Mouse (Mus musculus): ENCODE results near the gene Piga. TPM values are rescaled to one million over a fixed set of nuclear protein-coding genes. Genes with fewer than 3 reads are reported as not detected.

Gene Piga
- polyA plus RNA-seq, 1 experiment from 2014 or later: 20.0 TPM

GRCm38 (mm10) chrX:164406133-164407022 is 13.2 kb upstream of the Piga start:
- no peak overlapping the region for H3K4me2 ChIP-seq (ENCODE audit: low read depth, low read length)
- ATAC-seq: no peak
- H3K4me3 ChIP-seq (ENCODE audit: low read length): no peak overlapping the region
- H3K36me3 ChIP-seq (ENCODE audit: control insufficient read depth, insufficient read depth, low read length): no peaks in the 10 kb centered on the region
- H3K27ac ChIP-seq (ENCODE audit: low read length): no peak overlapping the region
- no peak overlapping the region for H3K9ac ChIP-seq (ENCODE audit: low read depth, low read length)
- no peaks in the 10 kb centered on the region for H3K9me3 ChIP-seq (ENCODE audit: control insufficient read depth, low read length)
- no peaks in the 10 kb centered on the region for H3K4me1 ChIP-seq (ENCODE audit: control insufficient read depth, insufficient read depth, low read length)
- 70% methylated on average over 9 of the region's 9 CpGs for WGBS
- no peaks in the 10 kb centered on the region; the same call in 1 of the 2 replicates for H3K27me3 ChIP-seq (replicated peaks; ENCODE audit: control insufficient read depth, insufficient read depth, low read length)

- no peaks in the 10 kb centered on the region; the same call in 1 of the 2 replicates for H3K27me3 ChIP-seq (replicated peaks; ENCODE audit: control insufficient read depth, insufficient read depth, low read length)
- no peaks in the 10 kb centered on the region for H3K4me1 ChIP-seq (ENCODE audit: control insufficient read depth, insufficient read depth, low read length)
- no peak for ATAC-seq
- no peak overlapping the region for H3K27ac ChIP-seq (ENCODE audit: low read length)
- H3K9me3 ChIP-seq (ENCODE audit: control insufficient read depth, low read length): no peaks in the 10 kb centered on the region
- no peak overlapping the region for H3K9ac ChIP-seq (ENCODE audit: low read depth, low read length)
- no peaks in the 10 kb centered on the region for H3K36me3 ChIP-seq (ENCODE audit: control insufficient read depth, insufficient read depth, low read length)
- WGBS: 59% methylated on average over 3 of the region's 3 CpGs
- no peak overlapping the region for H3K4me3 ChIP-seq (ENCODE audit: low read length)
- H3K4me2 ChIP-seq (ENCODE audit: low read depth, low read length): no peak overlapping the region
Observed at GRCm38 (mm10) chrX:164408301-164408927, 11.2 kb upstream of the Piga start.

- no peaks in the 10 kb centered on the region for H3K9me3 ChIP-seq (ENCODE audit: control insufficient read depth, low read length)
- no peaks in the 10 kb centered on the region; the same call in 1 of the 2 replicates for H3K27me3 ChIP-seq (replicated peaks; ENCODE audit: control insufficient read depth, insufficient read depth, low read length)
- no peaks in the 10 kb centered on the region for H3K4me1 ChIP-seq (ENCODE audit: control insufficient read depth, insufficient read depth, low read length)
- no peaks in the 10 kb centered on the region for H3K36me3 ChIP-seq (ENCODE audit: control insufficient read depth, insufficient read depth, low read length)
- H3K4me2 ChIP-seq (ENCODE audit: low read depth, low read length): no peak overlapping the region
- 69% methylated on average over 1 of the region's 1 CpGs for WGBS
- ATAC-seq: peak; percentile 96
- no peak overlapping the region for H3K4me3 ChIP-seq (ENCODE audit: low read length)
- no peak overlapping the region for H3K9ac ChIP-seq (ENCODE audit: low read depth, low read length)
- no peak overlapping the region; the same call in 1 of the 2 replicates for H3K27ac ChIP-seq (ENCODE audit: low read length)
Observed at GRCm38 (mm10) chrX:164410562-164410961, 9.0 kb upstream of the Piga start.

GRCm38 (mm10) chrX:164416803-164417202 is 2.8 kb upstream of the Piga start:
- Histone ChIP-seq H3K9me3 (ENCODE audit: control insufficient read depth, low read length) (no peaks in the 10 kb centered on the region), H3K4me2 (ENCODE audit: low read depth, low read length) (no peak overlapping the region), H3K27me3 (replicated peaks; ENCODE audit: control insufficient read depth, insufficient read depth, low read length) (no peaks in the 10 kb centered on the region), H3K9ac (ENCODE audit: low read depth, low read length) (no peak overlapping the region), H3K36me3 (ENCODE audit: control insufficient read depth, insufficient read depth, low read length) (no peaks in the 10 kb centered on the region), H3K4me1 (ENCODE audit: control insufficient read depth, insufficient read depth, low read length) (no peaks in the 10 kb centered on the region), H3K4me3 (ENCODE audit: low read length) (no peak overlapping the region), H3K27ac (ENCODE audit: low read length) (no peak overlapping the region)
- WGBS: 76% methylated on average over 2 of the region's 2 CpGs
- ATAC-seq: no peak

GRCm38 (mm10) chrX:164418008-164418407 is 1.6 kb upstream of the Piga start:
- ATAC-seq: no peak
- Histone ChIP-seq H3K4me3 (ENCODE audit: low read length) (no peak overlapping the region), H3K9ac (ENCODE audit: low read depth, low read length) (no peak overlapping the region), H3K27me3 (replicated peaks; ENCODE audit: control insufficient read depth, insufficient read depth, low read length) (no peaks in the 10 kb centered on the region), H3K27ac (ENCODE audit: low read length) (no peak overlapping the region), H3K9me3 (ENCODE audit: control insufficient read depth, low read length) (no peaks in the 10 kb centered on the region), H3K4me2 (ENCODE audit: low read depth, low read length) (no peak overlapping the region), H3K4me1 (ENCODE audit: control insufficient read depth, insufficient read depth, low read length) (no peaks in the 10 kb centered on the region), H3K36me3 (ENCODE audit: control insufficient read depth, insufficient read depth, low read length) (no peaks in the 10 kb centered on the region)

- peak; percentile 36 for ATAC-seq
- 17% methylated on average over 13 of the region's 13 CpGs for WGBS
Observed at GRCm38 (mm10) chrX:164419955-164420354, 368 bp downstream of the Piga start.

GRCm38 (mm10) chrX:164420518-164420917 is 931 bp downstream of the Piga start:
- Histone ChIP-seq H3K9ac (ENCODE audit: low read depth, low read length) (peak overlapping the region; percentile 78), H3K4me2 (ENCODE audit: low read depth, low read length) (peak overlapping the region; percentile 46), H3K36me3 (ENCODE audit: control insufficient read depth, insufficient read depth, low read length) (no peaks in the 10 kb centered on the region), H3K4me3 (ENCODE audit: low read length) (peak overlapping the region; percentile 65), H3K27me3 (replicated peaks; ENCODE audit: control insufficient read depth, insufficient read depth, low read length) (no peaks in the 10 kb centered on the region), H3K4me1 (ENCODE audit: control insufficient read depth, insufficient read depth, low read length) (no peaks in the 10 kb centered on the region), H3K27ac (ENCODE audit: low read length) (no peak overlapping the region), H3K9me3 (ENCODE audit: control insufficient read depth, low read length) (no peaks in the 10 kb centered on the region)
- no peak for ATAC-seq
- 30% methylated on average over 3 of the region's 3 CpGs for WGBS

More at GRCm38 (mm10) chrX:164419955-164420354, 368 bp downstream of the Piga start:
- peak overlapping the region; percentile 65 for H3K4me3 ChIP-seq (ENCODE audit: low read length)
- H3K9ac ChIP-seq (ENCODE audit: low read depth, low read length): peak overlapping the region; percentile 78
- no peaks in the 10 kb centered on the region for H3K36me3 ChIP-seq (ENCODE audit: control insufficient read depth, insufficient read depth, low read length)
- H3K4me2 ChIP-seq (ENCODE audit: low read depth, low read length): peak overlapping the region; percentile 46
- no peaks in the 10 kb centered on the region for H3K4me1 ChIP-seq (ENCODE audit: control insufficient read depth, insufficient read depth, low read length)
- no peaks in the 10 kb centered on the region for H3K27me3 ChIP-seq (replicated peaks; ENCODE audit: control insufficient read depth, insufficient read depth, low read length)
- no peaks in the 10 kb centered on the region for H3K9me3 ChIP-seq (ENCODE audit: control insufficient read depth, low read length)
- peak overlapping the region; percentile 72 for H3K27ac ChIP-seq (ENCODE audit: low read length)

GRCm38 (mm10) chrX:164424821-164425220 is 5.2 kb downstream of the Piga start:
- WGBS: 81% methylated on average over 1 of the region's 1 CpGs
- Histone ChIP-seq H3K9me3 (ENCODE audit: control insufficient read depth, low read length) (no peaks in the 10 kb centered on the region), H3K4me1 (ENCODE audit: control insufficient read depth, insufficient read depth, low read length) (no peaks in the 10 kb centered on the region), H3K36me3 (ENCODE audit: control insufficient read depth, insufficient read depth, low read length) (no peaks in the 10 kb centered on the region), H3K9ac (ENCODE audit: low read depth, low read length) (no peak overlapping the region), H3K4me2 (ENCODE audit: low read depth, low read length) (no peak overlapping the region), H3K27me3 (replicated peaks; ENCODE audit: control insufficient read depth, insufficient read depth, low read length) (no peaks in the 10 kb centered on the region), H3K27ac (ENCODE audit: low read length) (no peak overlapping the region), H3K4me3 (ENCODE audit: low read length) (no peak overlapping the region)
- ATAC-seq: no peak

GRCm38 (mm10) chrX:164427295-164427694 is 7.7 kb downstream of the Piga start:
- no peaks in the 10 kb centered on the region for H3K27me3 ChIP-seq (replicated peaks; ENCODE audit: control insufficient read depth, insufficient read depth, low read length)
- no peak overlapping the region for H3K4me3 ChIP-seq (ENCODE audit: low read length)
- 0 out of 2 replicates have a peak overlapping the region, but pooled peaks have one; percentile 37 for H3K27ac ChIP-seq (ENCODE audit: low read length)
- H3K4me2 ChIP-seq (ENCODE audit: low read depth, low read length): no peak overlapping the region
- H3K9me3 ChIP-seq (ENCODE audit: control insufficient read depth, low read length): no peaks in the 10 kb centered on the region
- H3K4me1 ChIP-seq (ENCODE audit: control insufficient read depth, insufficient read depth, low read length): no peaks in the 10 kb centered on the region
- WGBS: 59% methylated on average over 4 of the region's 4 CpGs
- peak; percentile 90 for ATAC-seq
- H3K9ac ChIP-seq (ENCODE audit: low read depth, low read length): no peak overlapping the region
- peaks cover 5% of the 10 kb centered on the region; the same call in 1 of the 2 replicates for H3K36me3 ChIP-seq (ENCODE audit: control insufficient read depth, insufficient read depth, low read length)
